Mouse (Mus musculus): ENCODE data around the gene March10. TPM values are rescaled to one million over a fixed set of nuclear protein-coding genes. Genes with fewer than 3 reads are reported as not detected.

March10 gene
- polyA plus RNA-seq, 1 experiment from 2014 or later = not detected

DNA sequence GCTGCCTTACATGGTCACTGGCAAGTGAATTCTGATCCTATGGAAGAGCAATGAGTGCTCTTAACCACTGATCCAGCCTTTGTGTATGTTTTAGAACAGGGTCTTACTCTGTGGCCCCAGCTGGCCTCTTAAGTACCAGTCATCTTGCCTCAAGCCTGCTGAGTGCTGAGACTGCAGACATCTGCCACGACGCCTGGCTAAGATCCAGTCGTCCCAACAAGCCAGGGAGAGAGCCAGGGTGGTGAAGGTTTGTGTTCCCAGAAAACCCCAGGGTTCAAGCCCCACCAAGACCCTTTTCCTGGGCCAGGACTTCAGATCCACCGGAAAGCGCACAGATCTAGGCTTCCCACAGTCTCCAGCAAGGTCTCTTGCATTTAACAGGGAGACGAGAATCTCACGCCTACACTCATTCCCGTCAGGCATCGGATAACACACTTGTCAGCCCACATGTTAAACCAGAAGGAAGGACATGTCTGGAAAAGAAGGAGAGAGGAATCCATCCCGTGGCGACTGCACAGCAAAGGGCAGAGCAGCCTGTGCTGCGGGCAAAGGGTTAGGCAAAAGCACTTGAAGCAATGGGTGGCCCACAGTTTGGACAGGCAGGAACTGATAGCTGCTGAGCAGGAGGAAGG lies 144.1 kb downstream of the March10 start:
- ATAC-seq (ENCODE audit: insufficient read depth, low FRiP score) = 0 out of 2 replicates have a peak, but pooled peaks have one; percentile 12
- Histone ChIP-seq H3K4me2 (ENCODE audit: low read depth, low read length) (no peak overlapping the region), H3K4me1 (ENCODE audit: control insufficient read depth, insufficient read depth, low read length) (peaks cover 23% of the 10 kb centered on the region), H3K9me3 (replicated peaks; ENCODE audit: control insufficient read depth, low read length) (no peaks in the 10 kb centered on the region), H3K36me3 (ENCODE audit: control insufficient read depth, insufficient read depth, low read length) (no peaks in the 10 kb centered on the region), H3K27ac (ENCODE audit: low read length) (no peak overlapping the region), H3K9ac (ENCODE audit: low read length) (no peak overlapping the region), H3K27me3 (ENCODE audit: control insufficient read depth, insufficient read depth, low read length) (no peaks in the 10 kb centered on the region), H3K4me3 (replicated peaks; ENCODE audit: low read length) (no peak overlapping the region)
- 46% methylated on average over 12 of the region's 12 CpGs for WGBS

DNA sequence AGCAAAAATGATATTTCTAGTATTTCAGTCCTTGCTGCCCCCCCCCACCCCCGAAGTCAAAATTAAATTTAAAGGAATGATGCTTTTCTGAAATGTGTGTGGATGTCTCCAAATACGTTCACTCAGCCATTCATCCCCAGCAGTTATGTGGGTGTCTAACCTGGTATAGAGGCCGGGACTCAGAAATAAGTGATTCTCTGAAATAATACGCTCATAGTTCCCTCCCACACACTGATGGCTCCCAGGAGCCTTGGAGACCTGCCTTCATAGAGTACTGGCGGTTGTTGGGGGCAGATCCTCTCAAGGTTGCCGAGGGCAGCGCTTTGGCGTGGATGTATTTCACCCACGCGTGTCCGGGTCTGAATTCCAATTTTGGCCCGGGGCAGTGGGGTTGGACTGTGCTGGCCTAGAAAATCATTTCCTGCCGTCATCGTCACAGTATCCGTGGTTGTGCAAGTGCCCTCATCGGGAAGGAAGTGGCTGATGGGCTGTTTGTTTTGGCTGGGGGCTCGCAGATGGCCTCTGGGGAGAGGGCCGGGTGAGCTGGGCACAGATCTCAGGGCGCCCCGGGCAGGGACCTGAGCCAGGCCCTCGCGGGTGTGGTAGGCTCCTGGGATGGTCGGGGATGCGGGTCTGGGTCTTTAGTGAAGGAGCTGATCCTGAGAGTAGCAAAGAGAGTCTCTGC lies 145.1 kb downstream of the March10 start:
- ATAC-seq (ENCODE audit: insufficient read depth, low FRiP score) = no peak
- no peak overlapping the region; the same call in 1 of the 2 replicates for H3K9ac ChIP-seq (ENCODE audit: low read length)
- H3K27me3 ChIP-seq (ENCODE audit: control insufficient read depth, insufficient read depth, low read length) = no peaks in the 10 kb centered on the region
- peaks cover 23% of the 10 kb centered on the region for H3K4me1 ChIP-seq (ENCODE audit: control insufficient read depth, insufficient read depth, low read length)
- no peaks in the 10 kb centered on the region for H3K36me3 ChIP-seq (ENCODE audit: control insufficient read depth, insufficient read depth, low read length)
- peak overlapping the region; percentile 15; the same call in 1 of the 2 replicates for H3K4me2 ChIP-seq (ENCODE audit: low read depth, low read length)
- H3K4me3 ChIP-seq (replicated peaks; ENCODE audit: low read length) = no peak overlapping the region
- WGBS = 70% methylated on average over 24 of the region's 24 CpGs
- H3K9me3 ChIP-seq (replicated peaks; ENCODE audit: control insufficient read depth, low read length) = no peaks in the 10 kb centered on the region
- no peak overlapping the region for H3K27ac ChIP-seq (ENCODE audit: low read length)

Other genes with a start within 250 kb of the March10 start
- 12.7 and 13.4 TPM in 2 replicates for gene Mrc2, start 164.1 kb downstream of the March10 start, polyA plus RNA-seq (2015; fragmentation: Nextera tagmentation; extraction: Ambion mirVana)
- 5.9 and 6.7 TPM in 2 replicates for gene Tanc2, start 133.3 kb upstream of the March10 start, polyA plus RNA-seq (2015; fragmentation: Nextera tagmentation; extraction: Ambion mirVana)